Mouse (Mus musculus) stomach, postnatal 0 days (tissue): Measurements from ENCODE around the gene Kcnab3.

Source experiments
- CTCF ChIP-seq: IDR thresholded peaks from 2 replicates; pipeline ENCODE4 v1.5.1; 2016; ENCODE audit warnings: antibody characterized with exemption, low read depth, mild to moderate bottlenecking, moderate library complexity
- EP300 ChIP-seq: optimal IDR thresholded peaks from 2 replicates; pipeline ENCODE3; 2016; ENCODE audit warnings: antibody characterized with exemption

DNA sequence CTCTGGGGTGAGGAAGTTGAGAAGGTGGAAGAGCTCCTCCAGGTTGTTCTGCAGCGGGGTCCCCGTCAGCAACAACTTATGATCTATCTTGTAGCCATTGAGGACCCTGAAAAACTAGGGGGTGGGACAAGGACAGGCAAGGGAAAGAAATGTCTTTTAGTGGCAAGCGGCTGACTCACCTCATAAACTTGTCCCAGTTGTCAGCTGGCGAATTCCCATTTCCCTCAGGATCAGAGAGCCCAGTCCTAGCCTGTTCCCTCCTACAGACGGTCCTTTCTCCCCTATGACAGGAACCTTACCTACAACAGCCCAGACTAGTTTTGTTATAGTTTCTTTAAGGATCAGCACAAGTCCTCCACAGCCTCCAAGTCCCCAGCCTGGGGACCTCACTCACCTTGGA, 30.5 kb downstream of the Kcnab3 start:
- no peak for TF ChIP-seq CTCF
- no peak for TF ChIP-seq EP300
